Mouse (Mus musculus) stomach, embryonic 14.5 days (tissue): ENCODE data around the gene Ints12. TPM values are rescaled to one million over a fixed set of nuclear protein-coding genes. Genes with fewer than 3 reads are reported as not detected.

Experiments used
- ATAC-seq: fragments of 200-750 bp; cut with Nextera tagmentation; 2 replicates; pipeline ENCODE4 v1.8.0; 2017; ENCODE audit warnings: low read depth, moderate TSS enrichment; ENCODE audit not compliant: insufficient number of reproducible peaks, insufficient read depth, low FRiP score
- H3K27ac ChIP-seq: fragments of 300-500 bp; sonication (generic); 2 replicates; pipeline ENCODE4 v1.5.1; 2014; ENCODE audit warnings: mild to moderate bottlenecking, low read length, moderate library complexity, mixed read lengths
- H3K27me3 ChIP-seq: fragments of 300-500 bp; sonication (generic); 2 replicates; pipeline ENCODE4 v1.6.1; 2014; ENCODE audit warnings: low read length, control low read depth, mixed read lengths; ENCODE audit not compliant: control insufficient read depth, insufficient read depth
- H3K36me3 ChIP-seq: fragments of 300-500 bp; sonication (generic); 2 replicates; pipeline ENCODE4 v1.6.1; 2014; ENCODE audit warnings: mild to moderate bottlenecking, control low read depth, low read length, moderate library complexity, mixed read lengths; ENCODE audit not compliant: control insufficient read depth, insufficient read depth
- H3K4me1 ChIP-seq: fragments of 300-500 bp; sonication (generic); 2 replicates; pipeline ENCODE4 v1.6.1; 2014; ENCODE audit warnings: low read length, control low read depth, mixed read lengths; ENCODE audit not compliant: control insufficient read depth, insufficient read depth
- H3K4me2 ChIP-seq: fragments of 300-500 bp; sonication (generic); replicated peaks from 2 replicates; pipeline ENCODE4 v1.6.1; 2014; ENCODE audit warnings: low read depth, low read length, control low read depth
- H3K4me3 ChIP-seq: fragments of 300-500 bp; sonication (generic); 2 replicates; pipeline ENCODE4 v1.5.1; 2014; ENCODE audit warnings: low read depth, low read length, control low read depth
- H3K9ac ChIP-seq: fragments of 300-500 bp; sonication (generic); replicated peaks from 2 replicates; pipeline ENCODE4 v1.6.1; 2014; ENCODE audit warnings: low read depth, mild to moderate bottlenecking, control low read depth, low read length, moderate library complexity, mixed read lengths
- H3K9me3 ChIP-seq: fragments of 300-500 bp; sonication (generic); 2 replicates; pipeline ENCODE4 v1.6.1; 2016; ENCODE audit warnings: low read depth, low read length, control low read depth; ENCODE audit not compliant: control insufficient read depth
- WGBS: fragments of 180-500 bp; shearing (Covaris S2); extraction: QIAGEN DNeasy Blood & Tissue Kit; methylation state at CpG from one replicate; pipeline ENCODE4 v1.1.7; 2014; 5-methylcytosine and 5-hydroxymethylcytosine counted together
- polyA plus RNA-seq: library from polyadenylated mRNA; unstranded; fragments of >200 nt; fragmentation: Nextera tagmentation; extraction: Ambion mirVana; gene quantifications from 2 replicates; pipeline ENCODE4 v1.2.1, GENCODE M21; 2014

Ints12 gene
- polyA plus RNA-seq, 1 experiment from 2014 or later = 23.0 TPM

DNA sequence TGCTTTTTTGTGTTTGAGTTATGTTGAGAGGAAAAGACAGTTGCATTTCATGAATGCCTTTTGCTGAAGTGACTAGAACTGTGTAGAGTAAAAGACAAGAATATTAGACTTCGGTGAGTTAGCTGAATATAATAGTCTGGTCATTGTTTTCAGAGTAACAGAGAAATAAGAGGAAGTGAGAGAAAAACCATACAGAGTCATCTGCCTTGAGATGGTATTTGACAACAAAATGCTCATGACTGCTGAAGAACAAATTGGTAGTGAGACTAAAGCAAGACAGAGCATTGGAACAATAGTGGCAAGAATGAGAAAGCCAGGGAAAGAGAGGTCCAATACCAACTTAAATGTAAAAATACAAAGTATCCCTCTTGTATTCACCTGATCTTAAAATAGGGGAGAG is 1.3 kb downstream of the Ints12 start:
- 77% methylated on average over 1 of the region's 1 CpGs for WGBS
- ATAC-seq = no peak
- Histone ChIP-seq H3K9me3 (no peaks in the 10 kb centered on the region), H3K27ac (no peak overlapping the region), H3K4me1 (no peaks in the 10 kb centered on the region), H3K36me3 (peaks cover 5% of the 10 kb centered on the region; the same call in 1 of the 2 replicates), H3K9ac (no peak overlapping the region), H3K27me3 (no peaks in the 10 kb centered on the region), H3K4me2 (peak overlapping the region; percentile 59), H3K4me3 (peak overlapping the region; percentile 96)

DNA sequence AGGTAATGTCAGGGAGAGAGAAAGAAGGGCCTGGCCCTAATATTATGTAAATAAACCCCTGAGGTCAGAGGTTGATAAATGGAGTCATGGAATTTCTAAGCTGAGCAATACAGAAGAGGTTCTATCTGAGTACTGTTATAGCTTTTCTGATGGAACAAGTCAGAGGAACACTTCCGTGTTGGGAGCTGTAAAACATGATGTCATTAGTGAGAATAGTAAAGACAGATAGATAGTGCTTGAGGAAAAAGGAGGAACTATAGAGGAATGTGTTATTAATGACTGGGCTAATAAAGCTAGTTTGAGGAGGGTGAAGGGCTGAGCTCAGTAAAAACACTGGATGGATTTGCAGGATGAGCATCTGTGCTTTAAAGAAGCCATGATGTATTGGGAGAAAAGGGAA is 2.7 kb downstream of the Ints12 start:
- H3K9me3 ChIP-seq = no peaks in the 10 kb centered on the region
- no peaks in the 10 kb centered on the region for H3K27me3 ChIP-seq
- no peak overlapping the region for H3K9ac ChIP-seq
- WGBS = 31% methylated on average over 1 of the region's 1 CpGs
- no peaks in the 10 kb centered on the region for H3K4me1 ChIP-seq
- no peak for ATAC-seq
- peaks cover 10% of the 10 kb centered on the region for H3K36me3 ChIP-seq
- no peak overlapping the region for H3K4me2 ChIP-seq
- no peak overlapping the region for H3K4me3 ChIP-seq
- no peak overlapping the region for H3K27ac ChIP-seq

DNA sequence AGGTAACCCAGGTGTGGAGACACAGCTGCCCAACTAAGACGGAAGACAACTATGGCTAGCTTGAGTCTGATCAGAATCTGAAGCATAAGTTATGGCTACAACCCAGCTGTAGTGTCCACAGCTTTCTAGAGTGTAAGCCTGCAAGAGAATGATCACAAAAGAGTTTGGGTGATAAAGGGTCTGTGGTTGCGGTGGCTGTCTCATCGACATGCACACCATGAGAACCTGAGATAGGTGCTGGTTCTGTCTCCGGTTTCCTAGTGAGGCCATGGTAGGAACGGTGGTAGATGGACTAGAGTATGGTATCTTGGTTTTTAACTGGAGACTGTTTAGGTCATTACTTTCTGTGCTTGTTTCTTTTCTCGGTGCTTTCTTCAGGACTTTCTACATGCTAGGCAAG is 6.3 kb downstream of the Ints12 start:
- Histone ChIP-seq H3K27ac (no peak overlapping the region), H3K27me3 (no peaks in the 10 kb centered on the region), H3K36me3 (peaks cover 28% of the 10 kb centered on the region), H3K9ac (no peak overlapping the region), H3K4me1 (no peaks in the 10 kb centered on the region), H3K9me3 (no peaks in the 10 kb centered on the region), H3K4me2 (no peak overlapping the region), H3K4me3 (no peak overlapping the region)
- 95% methylated on average over 6 of the region's 6 CpGs for WGBS
- ATAC-seq = no peak

DNA sequence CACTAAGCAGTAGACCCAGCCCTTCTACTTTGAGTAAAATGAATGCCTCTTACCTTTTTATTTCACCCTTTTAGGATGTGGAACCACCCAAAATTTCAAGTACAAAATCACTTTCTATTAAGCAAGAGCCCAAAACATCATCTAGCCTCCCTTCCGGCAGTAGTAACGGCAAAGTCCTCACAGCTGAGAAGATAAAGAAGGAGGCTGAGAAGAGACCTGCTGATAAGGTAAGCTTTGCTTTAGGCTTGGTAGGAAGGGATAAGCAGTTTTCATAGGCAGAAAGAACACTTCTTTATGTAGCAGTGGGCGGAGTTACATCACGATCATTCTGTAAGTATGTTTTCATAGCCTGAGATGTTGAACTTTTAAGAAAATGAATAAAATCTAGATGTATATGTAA is 6.7 kb downstream of the Ints12 start:
- WGBS = 88% methylated on average over 4 of the region's 4 CpGs
- Histone ChIP-seq H3K36me3 (peaks cover 28% of the 10 kb centered on the region), H3K4me2 (no peak overlapping the region), H3K9me3 (no peaks in the 10 kb centered on the region), H3K9ac (no peak overlapping the region), H3K4me3 (no peak overlapping the region), H3K4me1 (no peaks in the 10 kb centered on the region), H3K27me3 (no peaks in the 10 kb centered on the region), H3K27ac (no peak overlapping the region)
- no peak for ATAC-seq

DNA sequence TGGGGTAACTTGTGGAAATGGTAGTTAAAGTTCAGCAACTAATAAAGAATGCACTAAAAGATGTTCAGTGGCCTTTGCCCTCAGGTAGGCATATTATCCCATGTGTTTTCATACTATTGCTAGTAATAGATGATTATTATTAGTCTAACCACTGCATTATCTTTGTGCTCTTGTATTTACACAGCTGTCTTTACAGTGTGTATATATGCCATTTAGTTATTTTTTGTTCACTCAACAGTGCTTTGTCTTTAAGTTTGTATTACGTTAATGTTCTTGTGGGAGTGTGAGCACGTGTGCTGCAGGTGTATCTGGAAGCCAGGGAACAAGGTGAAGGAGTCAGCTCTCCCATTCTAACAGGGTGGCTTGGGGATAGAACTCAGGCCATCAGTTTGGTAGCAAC is 7.3 kb downstream of the Ints12 start:
- Histone ChIP-seq H3K36me3 (peaks cover 32% of the 10 kb centered on the region), H3K9ac (no peak overlapping the region), H3K9me3 (no peaks in the 10 kb centered on the region), H3K4me2 (no peak overlapping the region), H3K4me1 (no peaks in the 10 kb centered on the region), H3K27me3 (no peaks in the 10 kb centered on the region), H3K4me3 (no peak overlapping the region), H3K27ac (no peak overlapping the region)
- 60% methylated on average over 2 of the region's 2 CpGs for WGBS
- ATAC-seq = no peak

DNA sequence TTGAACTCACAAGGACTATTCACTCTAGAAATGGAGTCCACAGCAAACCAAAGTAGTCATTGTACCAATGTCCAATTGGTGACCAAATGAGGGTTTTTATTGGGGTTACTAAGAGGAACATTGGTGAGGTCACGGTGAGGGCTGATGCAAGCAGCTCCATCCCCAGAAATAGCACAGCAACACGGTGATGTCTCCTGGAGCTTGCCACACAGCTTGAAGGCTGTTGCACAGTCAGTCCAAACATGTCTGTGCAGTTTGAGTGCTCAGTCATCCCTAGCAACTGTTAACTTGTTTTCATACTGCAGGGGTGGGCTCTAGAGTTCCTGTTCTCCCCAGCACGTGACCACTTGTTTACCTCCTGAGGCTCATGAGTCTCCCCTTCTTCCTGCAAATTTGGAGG is 12.1 kb downstream of the Ints12 start:
- Histone ChIP-seq H3K27ac (no peak overlapping the region), H3K9ac (no peak overlapping the region), H3K4me2 (no peak overlapping the region), H3K27me3 (no peaks in the 10 kb centered on the region), H3K36me3 (peaks cover 52% of the 10 kb centered on the region), H3K9me3 (no peaks in the 10 kb centered on the region), H3K4me3 (no peak overlapping the region), H3K4me1 (no peaks in the 10 kb centered on the region)
- 87% methylated on average over 3 of the region's 3 CpGs for WGBS
- ATAC-seq = no peak

DNA sequence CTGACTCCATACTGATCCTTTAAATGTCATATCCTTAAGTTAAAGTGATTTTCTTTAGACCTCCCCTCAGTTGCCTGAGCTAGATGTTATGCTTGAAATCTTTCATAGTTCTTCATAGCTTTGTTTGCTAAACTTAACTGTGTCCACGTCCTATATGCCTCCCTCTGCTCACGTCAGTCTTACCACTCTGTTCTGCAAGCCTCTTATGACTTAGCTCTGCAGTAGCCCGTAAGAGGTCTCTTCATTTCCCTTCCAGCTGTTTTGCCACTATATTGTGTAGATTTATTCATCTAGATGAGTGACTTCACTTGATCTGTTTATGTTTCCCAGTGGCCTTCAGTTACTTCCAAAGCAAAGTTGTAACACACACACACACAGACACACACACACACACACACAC is 12.8 kb downstream of the Ints12 start:
- Histone ChIP-seq H3K4me2 (no peak overlapping the region), H3K9ac (no peak overlapping the region), H3K27me3 (no peaks in the 10 kb centered on the region), H3K27ac (no peak overlapping the region), H3K9me3 (no peaks in the 10 kb centered on the region), H3K36me3 (peaks cover 56% of the 10 kb centered on the region), H3K4me1 (no peaks in the 10 kb centered on the region), H3K4me3 (no peak overlapping the region)
- no peak for ATAC-seq
- 85% methylated on average over 3 of the region's 3 CpGs for WGBS

DNA sequence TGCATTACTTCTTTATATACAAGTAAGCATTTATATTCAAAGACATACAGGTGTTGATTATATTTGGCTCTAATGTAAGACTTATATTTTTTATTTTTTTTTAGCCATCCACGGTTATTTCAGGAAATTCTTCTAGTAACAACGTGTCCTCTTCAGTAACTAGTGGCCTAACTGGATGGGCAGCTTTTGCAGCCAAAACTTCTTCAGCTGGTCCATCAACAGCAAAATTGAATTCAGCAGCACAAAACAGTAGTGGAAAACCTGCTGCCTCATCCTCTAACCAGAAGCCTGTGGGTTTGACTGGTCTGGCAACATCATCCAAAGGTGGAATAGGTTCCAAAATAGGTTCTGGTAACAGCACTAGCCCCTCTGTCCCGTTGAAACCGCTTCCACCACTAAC is 17.1 kb downstream of the Ints12 start:
- Histone ChIP-seq H3K9me3 (no peaks in the 10 kb centered on the region), H3K4me1 (no peaks in the 10 kb centered on the region), H3K9ac (no peak overlapping the region), H3K27ac (no peak overlapping the region), H3K4me3 (no peak overlapping the region), H3K27me3 (no peaks in the 10 kb centered on the region), H3K36me3 (peaks cover 35% of the 10 kb centered on the region), H3K4me2 (no peak overlapping the region)
- WGBS = 90% methylated on average over 4 of the region's 4 CpGs
- no peak for ATAC-seq

DNA sequence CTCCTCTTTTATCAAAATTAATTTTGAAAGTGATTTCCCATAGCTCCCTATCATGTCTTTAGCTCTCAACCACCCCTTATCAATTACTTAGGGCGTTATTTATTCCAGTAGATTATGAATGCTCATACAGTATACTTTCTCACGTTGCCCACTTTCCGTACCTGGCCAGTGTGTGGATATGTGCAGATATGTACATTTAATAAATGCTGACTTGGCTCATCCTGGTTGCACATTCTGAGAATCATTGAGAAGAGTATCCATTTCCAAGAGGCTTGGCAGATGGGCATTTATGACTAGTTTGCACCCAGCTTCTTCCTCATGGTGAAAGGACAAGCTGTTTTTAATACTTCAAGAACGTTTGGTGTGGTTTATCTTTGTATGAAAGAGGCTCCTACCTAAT is 18.2 kb downstream of the Ints12 start:
- H3K9ac ChIP-seq = no peak overlapping the region
- ATAC-seq = no peak
- H3K27me3 ChIP-seq = no peaks in the 10 kb centered on the region
- H3K36me3 ChIP-seq = peaks cover 29% of the 10 kb centered on the region
- H3K4me2 ChIP-seq = no peak overlapping the region
- H3K9me3 ChIP-seq = no peaks in the 10 kb centered on the region
- WGBS = 92% methylated on average over 4 of the region's 4 CpGs
- H3K4me3 ChIP-seq = no peak overlapping the region
- no peak overlapping the region for H3K27ac ChIP-seq
- no peaks in the 10 kb centered on the region for H3K4me1 ChIP-seq
